Mouse (Mus musculus): ENCODE results near the gene Rexo1.
A peak's percentile ranks its signal among the peaks of the same experiment; 100 is the strongest.

The Rexo1 gene

GRCm38 (mm10) chr10:80553997-80554396, 7.4 kb downstream of the Rexo1 start:
- DNase-seq (ENCODE audit: low read depth), result no peak

DNA sequence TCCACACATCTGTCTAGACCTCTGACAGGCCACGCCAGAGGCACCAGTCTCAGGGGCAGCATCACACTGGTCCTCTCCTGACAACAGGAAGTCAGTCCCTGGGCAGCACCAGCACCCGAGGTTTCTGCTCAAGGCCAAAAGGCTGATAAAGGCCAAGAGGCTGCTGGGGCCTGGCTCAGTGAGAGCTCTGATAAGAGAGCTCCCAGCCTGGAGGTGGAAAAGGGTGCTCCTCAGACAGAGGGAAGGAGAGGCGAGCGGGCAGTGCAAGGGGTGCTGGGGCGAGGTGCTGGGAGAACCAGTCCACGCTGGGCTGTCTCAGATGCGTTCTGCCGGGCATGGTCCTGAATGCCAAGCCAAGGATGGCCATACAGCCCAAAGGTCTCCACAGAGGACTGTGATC, 7.8 kb downstream of the Rexo1 start:
- no peak for DNase-seq (ENCODE audit: low read depth)

- no peak for DNase-seq (ENCODE audit: low read depth)
Measured at GRCm38 (mm10) chr10:80552364-80552763, 9.0 kb downstream of the Rexo1 start.

DNA sequence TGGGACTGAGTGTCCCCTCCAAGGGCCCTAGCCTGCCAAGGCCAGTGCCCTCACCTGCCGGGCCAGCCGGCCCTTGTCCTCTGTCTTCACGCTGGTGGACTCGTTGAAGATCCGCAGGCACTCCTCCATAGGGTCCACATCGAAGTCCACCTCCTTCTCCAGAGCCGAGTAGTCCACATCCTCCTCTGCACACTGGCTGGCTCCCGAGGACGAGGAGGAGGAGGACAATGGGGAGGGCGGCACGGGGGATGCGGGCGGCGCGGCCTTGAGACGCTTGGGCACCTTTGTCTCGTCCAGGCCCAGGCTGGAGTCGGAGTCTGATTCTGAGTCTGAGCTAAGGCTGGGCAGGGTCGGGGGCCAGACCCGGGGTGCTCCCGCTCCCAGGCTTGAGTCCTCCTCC, 12.1 kb downstream of the Rexo1 start:
- no peak for DNase-seq (ENCODE audit: low read depth)

- DNase-seq (ENCODE audit: low read depth), result peak; percentile 91
Measured at GRCm38 (mm10) chr10:80548428-80549006, 12.8 kb downstream of the Rexo1 start.

GRCm38 (mm10) chr10:80547539-80547938, 13.8 kb downstream of the Rexo1 start:
- no peak for DNase-seq (ENCODE audit: low read depth)

- DNase-seq (ENCODE audit: low read depth), result no peak
Measured at GRCm38 (mm10) chr10:80546945-80547344, 14.4 kb downstream of the Rexo1 start.

- no peak for DNase-seq (ENCODE audit: low read depth)
Measured at GRCm38 (mm10) chr10:80545590-80545989, 15.8 kb downstream of the Rexo1 start.

- no peak for DNase-seq (ENCODE audit: low read depth)
Measured at GRCm38 (mm10) chr10:80543873-80544272, 17.5 kb downstream of the Rexo1 start.

DNA sequence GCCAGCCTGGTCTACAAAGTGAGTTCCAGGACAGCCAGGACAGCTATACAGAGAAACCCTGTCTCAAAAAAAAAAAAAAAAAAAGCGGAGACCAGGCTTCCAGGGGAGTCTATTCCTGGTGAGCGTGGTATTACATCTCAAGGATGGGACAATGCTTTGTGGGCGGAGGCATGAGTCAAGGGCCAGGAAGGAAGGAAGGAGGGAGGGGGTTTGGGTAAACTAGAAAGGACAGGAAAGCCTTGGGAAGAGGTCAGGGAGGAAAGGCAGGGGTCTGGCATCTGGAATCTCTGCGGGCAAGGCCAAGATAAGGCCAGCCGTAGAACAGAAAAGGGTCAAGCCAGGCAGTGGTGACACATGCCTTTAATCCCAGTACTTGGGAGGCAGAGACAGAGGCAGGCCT, 21.9 kb downstream of the Rexo1 start:
- DNase-seq (ENCODE audit: low read depth), result no peak

GRCm38 (mm10) chr10:80538710-80539394, 22.5 kb downstream of the Rexo1 start, which contains the start of gene Atp8b3:
Gene Atp8b3, minus strand, starts transcription at chr10:80539124.
- DNase-seq (ENCODE audit: low read depth), result peak; percentile 41

DNA sequence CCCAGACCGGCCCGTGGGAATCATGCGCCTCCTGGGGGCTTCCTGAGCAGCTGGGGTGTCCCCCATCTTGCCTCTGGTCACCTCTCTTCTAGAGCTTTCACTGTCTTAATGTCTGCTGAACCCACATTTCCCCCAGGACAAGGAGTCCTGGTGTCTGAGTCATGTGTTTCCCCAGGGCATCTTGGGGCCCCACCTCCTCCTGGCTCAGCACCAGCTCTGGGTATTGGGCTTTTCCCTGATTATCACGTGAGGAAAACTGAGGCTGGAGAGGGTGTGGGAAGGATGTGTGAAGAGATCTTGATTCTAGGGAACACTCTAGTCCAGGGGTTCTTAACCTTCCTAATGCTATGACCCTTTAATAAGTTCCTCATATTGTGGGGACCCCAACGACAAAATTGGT, 23.2 kb downstream of the Rexo1 start:
- DNase-seq (ENCODE audit: low read depth), result peak; percentile 82

DNA sequence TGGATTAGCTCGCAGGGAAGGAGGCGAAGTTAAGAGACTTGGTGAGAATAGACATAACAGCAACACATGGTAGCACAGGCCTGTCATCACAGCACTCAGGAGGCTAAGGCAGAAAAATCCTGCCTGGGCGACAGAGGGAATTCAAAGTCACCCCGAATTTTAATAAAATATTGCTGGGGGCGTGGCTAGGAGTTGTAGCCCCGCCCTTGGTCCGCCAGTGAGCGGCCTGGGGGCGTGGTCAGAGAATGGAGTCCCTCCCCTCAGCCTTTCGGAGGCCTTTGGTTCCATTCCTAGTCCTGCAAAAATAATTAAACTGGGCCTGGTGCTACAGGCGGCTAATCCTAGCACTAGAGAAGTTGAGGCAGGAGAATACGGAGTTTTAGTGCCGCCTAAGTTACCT, 25.6 kb downstream of the Rexo1 start:
- no peak for DNase-seq (ENCODE audit: low read depth)

DNA sequence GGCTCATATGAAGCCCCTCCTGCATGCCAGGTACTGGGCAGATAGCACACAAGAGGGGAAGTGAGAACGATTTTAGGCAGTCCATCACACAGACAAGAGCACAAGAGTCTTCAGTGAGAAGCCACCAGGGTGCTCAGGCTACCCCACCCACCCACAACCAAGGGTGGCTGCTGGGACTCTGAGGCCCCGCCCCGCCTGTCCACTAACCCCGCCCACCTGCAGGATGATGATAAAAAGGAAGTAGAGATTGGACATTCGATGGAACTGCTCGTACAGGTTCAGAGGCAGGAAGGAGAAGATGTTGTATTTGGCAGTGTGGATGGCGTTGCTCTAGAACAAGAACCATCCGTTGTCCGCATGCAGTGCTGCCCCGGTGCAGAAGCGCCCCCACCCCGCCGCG, 26.3 kb downstream of the Rexo1 start:
- DNase-seq (ENCODE audit: low read depth), result no peak

- peak; percentile 43 for DNase-seq (ENCODE audit: low read depth)
Measured at GRCm38 (mm10) chr10:80533704-80534103, 27.7 kb downstream of the Rexo1 start.

DNA sequence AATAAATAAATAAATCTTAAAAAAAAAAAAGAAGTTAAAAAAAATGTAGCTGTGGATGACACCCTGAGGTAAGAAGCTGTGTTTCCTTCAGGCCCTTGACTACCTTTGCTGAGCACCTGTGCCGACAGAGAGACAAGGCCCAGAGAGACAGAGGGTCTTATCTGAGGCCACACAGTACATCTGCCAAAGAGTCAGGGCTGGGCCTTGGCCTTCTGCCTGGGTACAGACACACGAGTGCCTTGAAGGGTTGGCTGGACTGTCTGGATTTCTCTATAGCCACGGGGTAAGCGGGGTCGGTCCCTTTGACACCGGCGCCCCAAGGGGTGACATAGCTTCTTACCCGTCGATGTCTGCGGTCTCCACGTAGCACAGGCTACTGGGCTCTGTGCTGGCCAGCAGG, 28.6 kb downstream of the Rexo1 start:
- DNase-seq (ENCODE audit: low read depth), result no peak

- DNase-seq (ENCODE audit: low read depth), result no peak
Measured at GRCm38 (mm10) chr10:80526172-80526571, 35.2 kb downstream of the Rexo1 start.

DNA sequence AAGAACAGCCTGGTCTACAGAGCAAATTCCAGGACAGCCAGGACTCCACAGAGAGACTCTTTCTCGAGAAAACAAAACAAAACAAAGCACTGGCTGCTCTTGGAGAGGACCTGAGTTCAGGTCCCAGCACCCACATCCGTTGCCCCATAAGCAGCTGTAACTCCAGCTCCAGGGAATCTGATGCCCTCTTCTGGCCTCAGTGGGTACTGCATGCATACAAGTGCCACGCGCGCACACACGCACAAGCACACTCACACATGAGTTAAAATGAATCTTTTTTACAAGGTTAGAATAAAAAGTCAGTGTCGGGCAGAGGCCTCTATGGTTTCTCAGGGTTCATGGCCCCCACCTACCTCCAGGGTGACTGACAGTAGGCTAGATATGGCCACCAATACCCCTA, 38.1 kb downstream of the Rexo1 start:
- DNase-seq (ENCODE audit: low read depth), result peak; percentile 35

DNA sequence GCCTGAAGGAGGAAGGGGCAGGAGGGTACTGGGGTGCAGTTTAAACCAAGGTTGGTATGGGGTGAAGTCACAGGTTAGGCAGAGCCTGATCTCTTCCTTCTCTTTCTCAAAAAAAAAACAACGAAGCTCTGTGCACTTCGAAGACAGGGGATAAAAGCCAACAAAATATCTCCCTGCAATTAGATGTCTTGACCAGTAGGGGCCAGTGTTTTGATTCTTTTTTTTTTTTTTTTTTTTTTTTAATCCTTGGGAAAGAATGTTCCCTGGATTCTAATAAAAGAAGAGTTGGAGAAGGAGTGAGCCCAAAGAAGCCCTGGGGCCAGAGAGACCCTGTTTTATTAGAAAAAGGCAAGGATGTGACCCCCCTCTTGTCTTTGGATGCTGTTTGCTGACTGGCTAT, 42.1 kb downstream of the Rexo1 start:
- DNase-seq (ENCODE audit: low read depth), result no peak

GRCm38 (mm10) chr10:80513739-80514138, 47.6 kb downstream of the Rexo1 start:
- DNase-seq (ENCODE audit: low read depth), result no peak

DNA sequence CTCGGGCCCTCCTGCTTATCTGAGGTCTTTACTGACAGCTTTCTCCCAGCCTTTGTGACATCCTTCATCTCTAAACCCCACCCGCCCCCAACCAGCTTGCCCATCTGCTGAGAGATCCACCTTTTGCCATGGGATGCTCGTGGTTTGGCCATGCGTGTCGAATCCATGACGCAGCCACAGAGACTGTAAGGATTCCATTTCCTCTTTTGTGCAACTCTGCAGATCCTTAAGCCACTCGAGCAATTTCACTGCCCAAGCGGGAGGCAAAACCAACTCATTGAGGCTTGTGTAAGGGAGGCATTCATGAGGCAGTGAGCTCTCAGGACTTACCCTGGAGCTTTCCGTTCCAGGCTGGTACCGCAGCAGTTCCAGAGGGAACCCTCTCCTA, 51.1 kb downstream of the Rexo1 start:
- DNase-seq (ENCODE audit: low read depth), result peak; percentile 71

DNA sequence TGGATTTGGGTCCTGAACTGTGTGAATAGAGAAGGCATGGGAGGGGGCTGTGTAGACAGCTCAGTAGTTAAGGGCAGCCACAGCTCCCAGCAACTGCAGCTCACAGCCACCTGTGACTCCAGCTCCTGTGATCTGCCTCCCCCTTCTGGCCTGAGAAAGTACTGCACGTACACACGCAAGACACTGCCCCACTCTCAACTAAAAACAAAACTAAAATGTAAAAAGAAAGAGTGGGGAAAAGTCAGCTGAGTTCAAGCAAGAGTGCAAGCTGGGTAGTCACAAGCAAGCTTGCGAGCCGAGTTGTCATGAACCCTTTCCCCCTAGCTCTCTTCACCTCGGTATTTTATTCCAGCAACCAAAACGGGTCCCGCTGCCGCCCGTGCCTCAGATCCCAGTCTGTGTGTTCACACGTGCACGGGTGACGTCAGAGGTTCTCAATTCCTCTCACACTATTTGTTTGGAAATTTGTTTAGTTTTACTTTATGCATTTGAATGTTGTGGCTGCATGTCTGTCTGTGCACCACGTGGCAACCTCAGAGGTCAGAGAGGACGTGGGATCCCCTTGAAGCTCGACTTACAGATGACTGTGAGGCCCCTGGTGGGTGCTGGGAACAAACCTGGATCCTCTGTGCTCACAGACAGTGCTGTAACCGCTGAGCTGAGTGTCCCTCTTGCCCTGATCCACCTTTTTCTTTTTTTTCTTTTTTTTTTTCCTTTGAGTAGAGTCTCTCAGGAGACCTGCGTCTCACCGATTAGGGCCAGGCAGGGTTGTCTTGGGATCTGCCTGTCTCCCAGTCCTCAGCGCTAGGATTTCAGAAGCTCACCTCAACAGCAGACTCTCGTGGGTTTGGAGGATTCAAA, 51.7 kb downstream of the Rexo1 start:
- peak; percentile 90 for DNase-seq (ENCODE audit: low read depth)

DNA sequence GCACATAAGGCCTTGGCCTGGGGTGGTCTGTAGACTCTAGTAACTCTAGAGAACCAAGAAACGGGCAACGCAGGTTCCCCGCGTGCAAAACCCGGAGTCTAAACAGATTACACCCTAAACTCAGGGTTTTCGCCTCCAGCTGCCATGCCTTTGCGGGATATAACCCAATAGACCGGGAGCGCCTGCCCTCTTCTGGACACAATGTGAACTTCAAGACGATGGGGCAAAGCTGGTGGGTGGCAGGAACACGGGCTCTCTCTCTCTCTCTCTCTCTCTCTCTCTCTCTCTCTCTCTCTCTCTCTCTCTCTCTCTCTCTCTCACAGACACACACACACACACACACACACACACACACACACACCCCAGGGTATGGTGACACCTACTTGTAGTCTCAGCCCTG, 55.1 kb downstream of the Rexo1 start:
- peak; percentile 89 for DNase-seq (ENCODE audit: low read depth)

All from NIH3T3 (cell line).